Comparison of ENCODE assay signal across 22 mouse cellular contexts in the genomic region with DNA sequence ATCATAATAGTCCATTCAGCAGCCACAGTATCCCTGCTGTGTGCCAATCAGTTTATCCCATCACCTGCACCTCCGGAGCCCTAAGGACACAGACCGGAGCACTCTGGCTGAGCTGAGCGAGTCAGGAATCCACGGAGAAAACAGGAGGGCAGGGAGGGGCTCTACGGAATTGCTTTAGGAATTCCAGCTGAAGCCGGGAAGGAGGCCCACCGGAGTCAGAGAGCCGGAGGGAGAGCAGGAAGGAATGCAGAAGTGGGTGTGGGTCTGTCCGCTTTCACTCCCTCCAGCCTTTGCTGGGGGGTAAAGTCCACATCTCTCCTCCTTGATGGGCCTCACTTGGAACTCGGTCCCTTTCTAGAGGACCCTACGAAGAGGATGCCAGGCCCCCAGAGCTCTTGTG. TPM values are rescaled to one million over a fixed set of nuclear protein-coding genes. Genes with fewer than 3 reads are reported as not detected.
DNase-seq lines count a peak whose midpoint lies in the region; ATAC-seq and TF ChIP-seq lines count a peak whose summit lies in the region.
"Had no signal": no experiment of that assay in that cellular context is flagged by ENCODE, and none has a peak within 500 bp of the region (broad histone marks: within the 10 kb centered on the region; RNA-seq: fewer than 3 reads in every experiment).

No protein-coding gene starts in this region.

- TF ChIP-seq EP300 in ES-Bruce4 (IDR thresholded peaks at IDR 0.05; ENCODE audit: insufficient read depth, low read depth, low read length) = peak; percentile 81

- no peaks in the 10 kb centered on the region for H3K27me3 ChIP-seq in hindbrain, embryonic 10.5 days (ENCODE audit: insufficient read depth, poor library complexity, severe bottlenecking)
- no peaks in the 10 kb centered on the region for H3K27me3 ChIP-seq in hindbrain, embryonic 12.5 days
- no peaks in the 10 kb centered on the region for H3K27me3 ChIP-seq in ES-Bruce4 (ENCODE audit: control insufficient read depth, insufficient read depth, low read length, poor library complexity, severe bottlenecking)
- no peaks in the 10 kb centered on the region for H3K27me3 ChIP-seq in intestine, embryonic 14.5 days (replicated peaks; ENCODE audit: control insufficient read depth, insufficient read depth, low read length)
- H3K27me3 ChIP-seq in cerebellum, adult 2 months (ENCODE audit: control insufficient read depth, insufficient read depth, low read length) = no peaks in the 10 kb centered on the region
- H3K27me3 ChIP-seq: embryonic facial prominence, embryonic 15.5 days; neural tube, embryonic 12.5 days; Patski had no signal

- in situ Hi-C loops in ES-E14 (cut with MboI; ENCODE audit: low sequenced_read_pairs in 2 of 2, unreplicated experiment in 2 of 2) = no loop called here

- H3K4me2 ChIP-seq in hindbrain, embryonic 12.5 days (replicated peaks) = no peak overlapping the region
- peak overlapping the region; percentile 23; the same call in 1 of the 2 replicates for H3K4me2 ChIP-seq in intestine, embryonic 14.5 days (ENCODE audit: low read length)
- H3K4me2 ChIP-seq: embryonic facial prominence, embryonic 15.5 days; hindbrain, embryonic 14.5 days; neural tube, embryonic 12.5 days had no signal

- no peak for TF ChIP-seq CTCF in ES-Bruce4 (IDR thresholded peaks at IDR 0.05; ENCODE audit: low read depth, low read length)
- TF ChIP-seq CTCF in cerebellum, adult 2 months (IDR thresholded peaks at IDR 0.05; ENCODE audit: borderline replicate concordance, insufficient read depth, low read depth, low read length) = no peak

- no peaks in the 10 kb centered on the region for H3K9me3 ChIP-seq in hindbrain, embryonic 10.5 days
- H3K9me3 ChIP-seq in hindbrain, embryonic 12.5 days (replicated peaks) = no peaks in the 10 kb centered on the region
- H3K9me3 ChIP-seq in ES-Bruce4 (replicated peaks; ENCODE audit: control insufficient read depth, insufficient read depth, low read length, poor library complexity, severe bottlenecking) (no peaks in the 10 kb centered on the region), ES-E14 (ENCODE audit: control insufficient read depth, insufficient read depth, low read depth, low read length) (no peaks in the 10 kb centered on the region)
- H3K9me3 ChIP-seq in intestine, embryonic 14.5 days (ENCODE audit: control insufficient read depth, low read length) = no peaks in the 10 kb centered on the region
- H3K9me3 ChIP-seq: embryonic facial prominence, embryonic 15.5 days; limb, embryonic 10.5 days; neural tube, embryonic 12.5 days had no signal

- no peak for ATAC-seq in hindbrain, embryonic 12.5 days (ENCODE audit: low FRiP score)
- peak; percentile 36 for ATAC-seq in intestine, embryonic 14.5 days (replicated peaks; ENCODE audit: low FRiP score, low TSS enrichment, low read depth)
- ATAC-seq: forebrain, embryonic 14.5 days; inflammation-experienced regulatory T-cells, adult 6 months; Patski had no signal

- TF ChIP-seq POLR2A in ES-Bruce4 (IDR thresholded peaks at IDR 0.05; ENCODE audit: insufficient read depth, low read length) = no peak
- TF ChIP-seq POLR2A in cerebellum, adult 2 months (IDR thresholded peaks at IDR 0.05; ENCODE audit: borderline replicate concordance, insufficient read depth, low read length) = no peak

- H3K4me3 ChIP-seq in hindbrain, embryonic 10.5 days = no peak overlapping the region
- no peak overlapping the region for H3K4me3 ChIP-seq in hindbrain, embryonic 12.5 days
- H3K4me3 ChIP-seq in ES-Bruce4 (ENCODE audit: low read depth, low read length) (no peak overlapping the region), ES-E14 (ENCODE audit: insufficient read depth in 1 of 2, low read depth in 1 of 2, low read length in 2 of 2, poor library complexity in 1 of 2, severe bottlenecking in 1 of 2) (peak overlapping the region; percentile 28 to 33; a peak in 3 of 4 replicates)
- H3K4me3 ChIP-seq in intestine, embryonic 14.5 days (ENCODE audit: low read depth, low read length) = no peak overlapping the region
- H3K4me3 ChIP-seq in cerebellum, adult 2 months (replicated peaks; ENCODE audit: insufficient read depth, low read depth, low read length) = no peak overlapping the region
- H3K4me3 ChIP-seq: embryonic facial prominence, embryonic 15.5 days; limb, embryonic 10.5 days; neural tube, embryonic 12.5 days had no signal

- peaks cover 40% of the 10 kb centered on the region for H3K4me1 ChIP-seq in hindbrain, embryonic 10.5 days (replicated peaks)
- H3K4me1 ChIP-seq in hindbrain, embryonic 12.5 days = peaks cover 27% of the 10 kb centered on the region
- peaks cover 2% of the 10 kb centered on the region for H3K4me1 ChIP-seq in ES-Bruce4 (ENCODE audit: control insufficient read depth, insufficient read depth, low read length)
- peaks cover 10 to 16% of the 10 kb centered on the region in 2 experiments for H3K4me1 ChIP-seq in ES-E14 (ENCODE audit: control insufficient read depth in 2 of 2, insufficient read depth in 2 of 2, low read length in 2 of 2, poor library complexity in 1 of 2)
- peaks cover 32% of the 10 kb centered on the region for H3K4me1 ChIP-seq in intestine, embryonic 14.5 days (replicated peaks; ENCODE audit: control insufficient read depth, insufficient read depth, low read length)
- no peaks in the 10 kb centered on the region for H3K4me1 ChIP-seq in cerebellum, adult 2 months (ENCODE audit: control insufficient read depth, insufficient read depth, low read length)

- H3K36me3 ChIP-seq in hindbrain, embryonic 10.5 days = no peaks in the 10 kb centered on the region
- no peaks in the 10 kb centered on the region for H3K36me3 ChIP-seq in hindbrain, embryonic 12.5 days
- no peaks in the 10 kb centered on the region for H3K36me3 ChIP-seq in ES-Bruce4 (ENCODE audit: control insufficient read depth, insufficient read depth, low read length, poor library complexity, severe bottlenecking)
- no peaks in the 10 kb centered on the region for H3K36me3 ChIP-seq in ES-E14 (ENCODE audit: control insufficient read depth, insufficient read depth, low read length, poor library complexity, severe bottlenecking)
- H3K36me3 ChIP-seq in intestine, embryonic 14.5 days (ENCODE audit: control insufficient read depth, insufficient read depth, low read length) = no peaks in the 10 kb centered on the region
- H3K36me3 ChIP-seq: embryonic facial prominence, embryonic 15.5 days; limb, embryonic 10.5 days; neural tube, embryonic 12.5 days had no signal

- H3K9ac ChIP-seq in hindbrain, embryonic 12.5 days = no peak overlapping the region
- H3K9ac ChIP-seq in ES-Bruce4 (ENCODE audit: low read depth, poor library complexity, severe bottlenecking) = no peak overlapping the region
- peak overlapping the region; percentile 15; the same call in 1 of the 2 replicates for H3K9ac ChIP-seq in ES-E14 (ENCODE audit: insufficient read depth, low read depth, low read length, poor library complexity, severe bottlenecking)
- no peak overlapping the region for H3K9ac ChIP-seq in intestine, embryonic 14.5 days (ENCODE audit: low read length)
- H3K9ac ChIP-seq: embryonic facial prominence, embryonic 15.5 days; hindbrain, embryonic 14.5 days; neural tube, embryonic 12.5 days had no signal

- WGBS in hindbrain, embryonic 10.5 days = 62% methylated on average over 11 of the region's 11 CpGs
- 51% methylated on average over 11 of the region's 11 CpGs for WGBS in hindbrain, embryonic 12.5 days
- 21% methylated on average over 11 of the region's 11 CpGs for WGBS in intestine, embryonic 14.5 days
- 78% methylated on average over 11 of the region's 11 CpGs for WGBS in cerebellum, adult 2 months

- peak overlapping the region; percentile 50; the same call in 1 of the 2 replicates for H3K27ac ChIP-seq in hindbrain, embryonic 10.5 days
- no peak overlapping the region for H3K27ac ChIP-seq in hindbrain, embryonic 12.5 days
- H3K27ac ChIP-seq in ES-Bruce4 (ENCODE audit: insufficient read depth, low read length) (peak overlapping the region; percentile 35; the same call in 1 of the 2 replicates), ES-E14 (ENCODE audit: insufficient read depth, low read depth, low read length, poor library complexity, severe bottlenecking) (peak overlapping the region; percentile 88)
- H3K27ac ChIP-seq in intestine, embryonic 14.5 days (ENCODE audit: low read depth) = peak overlapping the region; percentile 29; the same call in 1 of the 2 replicates
- H3K27ac ChIP-seq in cerebellum, adult 2 months (ENCODE audit: insufficient read depth, low read length) = no peak overlapping the region
- H3K27ac ChIP-seq: embryonic facial prominence, embryonic 15.5 days; hindbrain, embryonic 14.5 days; limb, embryonic 10.5 days; neural tube, embryonic 12.5 days had no signal

- DNase-seq in hindbrain, embryonic 10.5 days (ENCODE audit: low spot score) = no peak
- DNase-seq in ES-E14 (ENCODE audit: low read depth, low spot score) = peak; percentile 90
- peak; percentile 59 for DNase-seq in intestine, embryonic 14.5 days (ENCODE audit: low spot score)
- no peak for DNase-seq in cerebellum, adult 2 months
- DNase-seq in liver = no peak
- no peak for DNase-seq in right cerebral cortex, postnatal 14 days
- DNase-seq: adrenal gland, postnatal 10 days; cerebellum, adult 18-20 months; cerebellum, postnatal 25 days; heart, postnatal 14 days; lung, postnatal 14 days; thymus, postnatal 14 days had no signal

TF ChIP-seq in ES-E14, 5 proteins besides CTCF, POLR2A, EP300 and RAD21:
- no peak for TF ChIP-seq HCFC1 (IDR thresholded peaks at IDR 0.05; ENCODE audit: borderline replicate concordance, insufficient read depth, low read length)
- no peak for TF ChIP-seq CHD2 (IDR thresholded peaks at IDR 0.05; ENCODE audit: low read depth, low read length)
- no peak for TF ChIP-seq ZNF384 (IDR thresholded peaks at IDR 0.05; ENCODE audit: low read depth, low read length)

RNA-seq across cellular contexts. Expression of gene Prtg, which starts 27.7 kb away (rescaled TPM):
- 7.6 and 19.9 TPM in 2 replicates for polyA plus RNA-seq in hindbrain, embryonic 10.5 days (2016; fragmentation: Nextera tagmentation; extraction: Ambion mirVana)
- 2.1 and 2.2 TPM in 2 replicates for polyA plus RNA-seq in hindbrain, embryonic 12.5 days (2016; fragmentation: Nextera tagmentation; extraction: Ambion mirVana)
- polyA plus RNA-seq in ES-Bruce4 (2011; ENCODE audit: insufficient read depth, insufficient read length, low read depth, missing spikeins) = 72.4 and 78.5 TPM in 2 replicates
- 28.8 and 31.1 TPM in 2 replicates for total RNA-seq in ES-E14 (2012; rRNA removed)
- 0.84 and 1.1 TPM in 2 replicates for polyA plus RNA-seq in intestine, embryonic 14.5 days (2014; fragmentation: Nextera tagmentation; extraction: Ambion mirVana)
- 0.46 and 0.57 TPM in 2 replicates for polyA plus RNA-seq in cerebellum, adult 2 months (2012; rRNA removed)
- total RNA-seq: megakaryocyte, adult 5-6 weeks had no signal

Comparison
In these comparisons a context has a peak if more than half of its experiments do, and no peak if none do; other contexts are left out.
1. H3K27ac ChIP-seq: peak in hindbrain, embryonic 10.5 days (single experiment), ES-Bruce4 (single experiment), ES-E14 (single experiment) and intestine, embryonic 14.5 days (single experiment); none in hindbrain, embryonic 12.5 days (single experiment) and cerebellum, adult 2 months (single experiment).
2. DNase-seq: peak in ES-E14 (single experiment) and intestine, embryonic 14.5 days (single experiment); none in hindbrain, embryonic 10.5 days (single experiment), cerebellum, adult 2 months (0 of 2), liver (single experiment) and right cerebral cortex, postnatal 14 days (single experiment).
3. H3K4me3 ChIP-seq: peak in ES-E14 (2 of 2); none in hindbrain, embryonic 10.5 days (single experiment), hindbrain, embryonic 12.5 days (single experiment), ES-Bruce4 (single experiment), intestine, embryonic 14.5 days (single experiment) and cerebellum, adult 2 months (single experiment).